In the genomic region with DNA sequence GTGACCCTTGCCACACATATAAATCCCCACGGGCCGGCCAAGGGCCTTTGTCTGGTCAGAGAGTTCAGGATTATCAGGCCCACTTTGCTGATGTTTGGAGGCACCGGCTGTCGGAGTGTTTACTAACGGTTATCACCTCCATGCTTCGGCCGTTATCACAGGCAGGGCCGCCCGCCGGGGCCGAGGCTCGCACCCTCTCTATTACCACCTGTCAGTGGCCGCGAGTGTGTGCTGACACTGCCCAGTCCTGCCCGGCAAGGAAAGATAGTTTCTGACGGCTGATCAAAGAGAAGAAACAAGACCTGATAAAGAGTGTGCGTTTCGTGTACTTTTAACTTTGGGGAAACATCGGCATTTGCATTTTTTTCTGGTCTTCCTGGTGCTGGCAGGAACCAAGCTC, we compare ENCODE assay signal across 12 mouse cellular contexts. TPM values are rescaled to one million over a fixed set of nuclear protein-coding genes. Genes with fewer than 3 reads are reported as not detected.
DNase-seq lines count a peak whose midpoint lies in the region; ATAC-seq and TF ChIP-seq lines count a peak whose summit lies in the region.
"Had no signal": no experiment of that assay in that cellular context is flagged by ENCODE, and none has a peak within 500 bp of the region (broad histone marks: within the 10 kb centered on the region; RNA-seq: fewer than 3 reads in every experiment).

No protein-coding gene starts in this region.

- no peaks in the 10 kb centered on the region for H3K9me3 ChIP-seq in heart, embryonic 12.5 days (replicated peaks)
- no peaks in the 10 kb centered on the region for H3K9me3 ChIP-seq in intestine, postnatal 0 days (ENCODE audit: control insufficient read depth)
- no peaks in the 10 kb centered on the region for H3K9me3 ChIP-seq in forebrain, embryonic 16.5 days (ENCODE audit: control insufficient read depth, low read length)
- H3K9me3 ChIP-seq: hindbrain, embryonic 15.5 days had no signal

- peaks cover 58% of the 10 kb centered on the region for H3K4me1 ChIP-seq in heart, embryonic 12.5 days (replicated peaks)
- no peaks in the 10 kb centered on the region for H3K4me1 ChIP-seq in intestine, postnatal 0 days (replicated peaks; ENCODE audit: control insufficient read depth, insufficient read depth, low read length)
- no peaks in the 10 kb centered on the region for H3K4me1 ChIP-seq in forebrain, embryonic 16.5 days (replicated peaks; ENCODE audit: control insufficient read depth, insufficient read depth, low read length)
- H3K4me1 ChIP-seq: hindbrain, embryonic 15.5 days had no signal

- H3K9ac ChIP-seq in heart, embryonic 12.5 days: no peak overlapping the region
- H3K9ac ChIP-seq in intestine, postnatal 0 days (ENCODE audit: low read depth, low read length): no peak overlapping the region
- H3K9ac ChIP-seq in forebrain, embryonic 16.5 days (replicated peaks; ENCODE audit: low read depth, low read length): no peak overlapping the region
- H3K9ac ChIP-seq: hindbrain, embryonic 15.5 days had no signal

- no peak overlapping the region for H3K4me3 ChIP-seq in heart, embryonic 12.5 days
- H3K4me3 ChIP-seq in intestine, postnatal 0 days (ENCODE audit: low read depth, low read length): no peak overlapping the region
- H3K4me3 ChIP-seq in forebrain, embryonic 16.5 days (replicated peaks; ENCODE audit: low read length): no peak overlapping the region
- H3K4me3 ChIP-seq: hindbrain, embryonic 15.5 days; left cerebral cortex, adult 2 months had no signal

- no peak overlapping the region for H3K27ac ChIP-seq in heart, embryonic 12.5 days (ENCODE audit: poor library complexity, severe bottlenecking)
- no peak overlapping the region for H3K27ac ChIP-seq in intestine, postnatal 0 days (ENCODE audit: low read depth, low read length)
- no peak overlapping the region for H3K27ac ChIP-seq in forebrain, embryonic 16.5 days (ENCODE audit: low read length)
- H3K27ac ChIP-seq: hindbrain, embryonic 15.5 days; left cerebral cortex, adult 2 months had no signal

- WGBS in heart, embryonic 12.5 days: 2% methylated on average over 19 of the region's 19 CpGs
- WGBS in intestine, postnatal 0 days: 17% methylated on average over 19 of the region's 19 CpGs
- WGBS in forebrain, embryonic 16.5 days: 78% methylated on average over 19 of the region's 19 CpGs

- no peaks in the 10 kb centered on the region for H3K36me3 ChIP-seq in heart, embryonic 12.5 days
- no peaks in the 10 kb centered on the region for H3K36me3 ChIP-seq in intestine, postnatal 0 days (ENCODE audit: control insufficient read depth, insufficient read depth)
- H3K36me3 ChIP-seq in forebrain, embryonic 16.5 days (ENCODE audit: control insufficient read depth, insufficient read depth): no peaks in the 10 kb centered on the region
- H3K36me3 ChIP-seq: hindbrain, embryonic 15.5 days had no signal

- peak overlapping the region; percentile 32 for H3K4me2 ChIP-seq in heart, embryonic 12.5 days
- peak overlapping the region; percentile 40 for H3K4me2 ChIP-seq in intestine, postnatal 0 days (replicated peaks; ENCODE audit: low read depth)
- no peak overlapping the region for H3K4me2 ChIP-seq in forebrain, embryonic 16.5 days (ENCODE audit: low read length)
- H3K4me2 ChIP-seq: hindbrain, embryonic 15.5 days had no signal

- peaks cover 70% of the 10 kb centered on the region for H3K27me3 ChIP-seq in heart, embryonic 12.5 days (replicated peaks)
- no peaks in the 10 kb centered on the region for H3K27me3 ChIP-seq in intestine, postnatal 0 days (replicated peaks; ENCODE audit: control insufficient read depth, insufficient read depth, low read length)
- no peaks in the 10 kb centered on the region for H3K27me3 ChIP-seq in forebrain, embryonic 16.5 days (replicated peaks; ENCODE audit: control insufficient read depth, insufficient read depth, low read length)
- H3K27me3 ChIP-seq: hindbrain, embryonic 15.5 days had no signal

- DNase-seq in spleen, postnatal 4 days (ENCODE audit: low spot score in 2 of 2): peak; percentile 34 to 70
- DNase-seq in spleen, adult 18-20 months: no peak
- DNase-seq in testis, postnatal 14 days (ENCODE audit: low spot score): no peak
- no peak for DNase-seq in retina, postnatal 1 day
- DNase-seq: cerebellum, adult 9-11 months had no signal

- ATAC-seq in heart, embryonic 12.5 days (ENCODE audit: insufficient number of reproducible peaks, low FRiP score): peak; percentile 83
- ATAC-seq in intestine, postnatal 0 days: no peak
- ATAC-seq in forebrain, embryonic 16.5 days: no peak

- no peak for TF ChIP-seq CTCF in intestine, postnatal 0 days (IDR thresholded peaks at IDR 0.05; ENCODE audit: low read depth)

RNA-seq across cellular contexts. Expression of a gene that starts 32.5 kb away (rescaled TPM):
- polyA plus RNA-seq in heart, embryonic 12.5 days (2016; fragmentation: Nextera tagmentation; extraction: Ambion mirVana): 3.2 TPM in 2 replicates
- polyA plus RNA-seq in intestine, postnatal 0 days (2015; fragmentation: Nextera tagmentation; extraction: Ambion mirVana): 3.0 and 3.3 TPM in 2 replicates
- polyA plus RNA-seq in forebrain, embryonic 16.5 days (2015; fragmentation: Nextera tagmentation; extraction: Ambion mirVana): 0.47 and 0.68 TPM in 2 replicates

RNA-seq across cellular contexts. Expression of a gene that starts 50.3 kb away (rescaled TPM):
- not detected in 2 replicates for polyA plus RNA-seq in heart, embryonic 12.5 days (2016; fragmentation: Nextera tagmentation; extraction: Ambion mirVana)
- polyA plus RNA-seq in intestine, postnatal 0 days (2015; fragmentation: Nextera tagmentation; extraction: Ambion mirVana): not detected in 2 replicates
- not detected in 2 replicates for polyA plus RNA-seq in forebrain, embryonic 16.5 days (2015; fragmentation: Nextera tagmentation; extraction: Ambion mirVana)
- polyA plus RNA-seq: hindbrain, embryonic 15.5 days; spleen, adult 2 months; thymus, postnatal 0 days had no signal

Comparison
In these comparisons a context has a peak if more than half of its experiments do, and no peak if none do; other contexts are left out.
1. DNase-seq: peak in spleen, postnatal 4 days (2 of 2); none in spleen, adult 18-20 months (0 of 2), testis, postnatal 14 days (single experiment) and retina, postnatal 1 day (single experiment).